Mouse (Mus musculus): ENCODE data around the gene Cyth1. TPM values are rescaled to one million over a fixed set of nuclear protein-coding genes. Genes with fewer than 3 reads are reported as not detected.

Cyth1 gene
- polyA plus RNA-seq, 1 experiment from 2014 or later: 11.5 TPM

DNA sequence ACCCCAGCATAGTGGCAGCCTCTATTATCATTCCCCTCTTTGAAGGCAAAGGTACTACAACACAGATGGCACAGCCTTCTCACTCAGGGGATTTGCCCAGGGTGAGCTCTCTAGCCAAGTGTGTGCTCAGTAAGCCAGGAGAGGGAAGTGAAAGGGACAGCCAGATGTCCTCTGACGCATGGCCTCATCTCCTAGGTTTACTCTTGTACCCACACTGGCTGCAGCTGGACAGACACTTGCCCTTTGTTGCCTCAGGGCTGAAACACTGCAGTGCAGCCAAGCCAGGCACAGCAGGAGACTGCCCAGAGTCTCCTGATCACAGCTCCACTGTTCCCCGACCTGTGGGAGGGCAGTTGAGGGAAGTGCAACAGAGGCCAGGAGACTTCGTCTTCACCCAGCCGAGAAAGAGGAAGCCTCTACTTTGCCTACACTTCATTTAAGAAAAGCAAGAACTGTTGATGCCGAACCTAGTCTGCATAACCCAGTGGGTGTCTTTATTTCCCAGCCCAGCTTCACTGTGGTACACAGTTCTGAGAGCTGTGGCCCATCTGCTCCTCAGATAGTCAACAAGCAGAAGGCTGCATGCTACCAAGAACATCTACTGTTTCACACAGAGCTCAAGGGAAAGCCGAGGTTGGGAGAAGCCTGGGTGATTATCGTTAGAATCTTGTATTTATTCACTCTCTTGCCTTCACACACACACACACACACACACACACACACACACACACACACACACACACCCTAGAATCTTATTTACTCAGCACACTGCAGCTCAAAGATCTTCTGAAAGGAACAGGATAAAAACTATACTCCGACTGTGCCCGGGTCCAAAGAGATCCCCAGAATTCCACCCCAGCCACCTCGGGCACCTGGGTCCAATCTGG, 36.4 kb downstream of the Cyth1 start:
- no peaks in the 10 kb centered on the region for H3K27me3 ChIP-seq (ENCODE audit: control insufficient read depth, insufficient read depth, low read length)
- H3K4me2 ChIP-seq (ENCODE audit: low read depth, low read length, severe bottlenecking): no peak overlapping the region
- ATAC-seq (replicated peaks; ENCODE audit: low FRiP score) (no peak), DNase-seq (ENCODE audit: low spot score) (no peak)
- H3K27ac ChIP-seq (ENCODE audit: low read depth, low read length): no peak overlapping the region
- no peak overlapping the region for H3K9ac ChIP-seq (ENCODE audit: low read length)
- H3K9me3 ChIP-seq (ENCODE audit: control insufficient read depth, low read length): no peaks in the 10 kb centered on the region
- WGBS: 58% methylated on average over 10 of the region's 10 CpGs
- H3K4me3 ChIP-seq (ENCODE audit: low read depth, low read length): no peak overlapping the region
- H3K4me1 ChIP-seq (replicated peaks; ENCODE audit: control insufficient read depth, insufficient read depth, low read length): peaks cover 18% of the 10 kb centered on the region; the same call in 1 of the 2 replicates
- H3K36me3 ChIP-seq (ENCODE audit: control insufficient read depth, insufficient read depth, low read length): no peaks in the 10 kb centered on the region

DNA sequence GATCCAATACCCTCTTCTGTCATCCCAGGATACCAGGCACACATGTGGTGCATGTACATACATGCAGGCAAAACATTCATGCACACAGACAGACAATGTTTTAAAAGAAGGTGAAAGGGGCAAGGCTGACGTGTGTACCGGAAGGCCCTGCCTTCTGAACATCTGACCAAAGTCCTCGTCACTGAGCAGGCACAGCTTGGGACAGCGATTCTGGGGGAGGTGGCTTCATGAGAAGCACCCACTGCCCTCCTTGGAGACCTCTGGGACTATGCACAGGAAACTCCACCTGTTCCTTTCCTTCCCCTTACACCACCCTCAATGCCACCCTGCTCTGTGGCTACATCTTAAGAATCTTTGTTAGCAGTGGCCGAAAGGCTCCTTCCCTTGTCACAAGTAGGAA, 37.4 kb downstream of the Cyth1 start:
- Histone ChIP-seq H3K9me3 (ENCODE audit: control insufficient read depth, low read length) (no peaks in the 10 kb centered on the region), H3K4me3 (ENCODE audit: low read depth, low read length) (no peak overlapping the region), H3K27me3 (ENCODE audit: control insufficient read depth, insufficient read depth, low read length) (no peaks in the 10 kb centered on the region), H3K36me3 (ENCODE audit: control insufficient read depth, insufficient read depth, low read length) (no peaks in the 10 kb centered on the region), H3K4me2 (ENCODE audit: low read depth, low read length, severe bottlenecking) (no peak overlapping the region), H3K27ac (ENCODE audit: low read depth, low read length) (no peak overlapping the region), H3K4me1 (replicated peaks; ENCODE audit: control insufficient read depth, insufficient read depth, low read length) (peaks cover 18% of the 10 kb centered on the region; the same call in 1 of the 2 replicates), H3K9ac (ENCODE audit: low read length) (no peak overlapping the region)
- ATAC-seq (replicated peaks; ENCODE audit: low FRiP score) (no peak), DNase-seq (ENCODE audit: low spot score) (no peak)
- WGBS: 90% methylated on average over 5 of the region's 5 CpGs

DNA sequence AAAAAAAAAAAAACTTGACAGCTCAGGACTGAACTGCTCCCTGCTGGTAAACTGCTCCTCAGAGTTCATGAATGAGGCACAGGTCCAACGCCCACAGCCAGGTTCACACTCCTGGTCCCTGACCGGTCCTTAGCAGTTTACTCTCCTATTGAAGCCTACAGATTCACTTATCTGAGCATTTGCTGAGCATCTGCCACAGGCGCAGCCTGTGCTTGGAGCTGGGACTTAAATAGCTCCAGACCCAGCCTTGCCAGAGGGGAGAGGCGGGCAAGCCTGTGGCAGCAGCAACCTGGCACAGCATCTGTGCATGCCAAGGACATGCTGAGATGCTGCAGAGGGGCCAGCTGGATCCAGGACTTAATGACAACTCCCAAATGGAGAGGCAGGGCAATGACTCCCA, 38.3 kb downstream of the Cyth1 start:
- Histone ChIP-seq H3K4me2 (ENCODE audit: low read depth, low read length, severe bottlenecking) (no peak overlapping the region), H3K27me3 (ENCODE audit: control insufficient read depth, insufficient read depth, low read length) (no peaks in the 10 kb centered on the region), H3K4me1 (replicated peaks; ENCODE audit: control insufficient read depth, insufficient read depth, low read length) (peaks cover 18% of the 10 kb centered on the region; the same call in 1 of the 2 replicates), H3K9me3 (ENCODE audit: control insufficient read depth, low read length) (no peaks in the 10 kb centered on the region), H3K27ac (ENCODE audit: low read depth, low read length) (no peak overlapping the region), H3K36me3 (ENCODE audit: control insufficient read depth, insufficient read depth, low read length) (no peaks in the 10 kb centered on the region), H3K9ac (ENCODE audit: low read length) (no peak overlapping the region), H3K4me3 (ENCODE audit: low read depth, low read length) (no peak overlapping the region)
- WGBS: 91% methylated on average over 4 of the region's 4 CpGs
- no peak for DNase-seq (ENCODE audit: low spot score)
- ATAC-seq (replicated peaks; ENCODE audit: low FRiP score): no peak

DNA sequence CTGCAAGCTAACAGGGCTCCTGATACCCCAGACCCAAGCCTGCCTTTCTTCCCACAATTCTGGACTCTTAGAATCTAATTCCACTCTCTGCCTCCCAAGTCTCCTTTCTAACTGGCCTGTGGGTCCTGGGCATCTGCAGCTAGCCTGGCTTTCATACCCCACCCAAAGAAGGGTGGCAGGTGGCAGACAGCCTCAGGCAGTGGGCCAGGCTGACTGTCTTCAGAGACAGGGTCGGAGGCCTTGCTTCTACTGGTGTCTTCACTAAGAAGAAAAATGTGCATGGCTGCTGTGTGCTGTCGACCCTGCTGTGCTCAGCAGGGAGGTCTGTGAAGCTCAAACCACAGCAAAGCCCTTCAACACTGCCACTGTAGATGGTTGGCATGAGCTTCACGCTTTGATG, 39.0 kb downstream of the Cyth1 start:
- peak overlapping the region; percentile 16; the same call in 1 of the 2 replicates for H3K9ac ChIP-seq (ENCODE audit: low read length)

DNA sequence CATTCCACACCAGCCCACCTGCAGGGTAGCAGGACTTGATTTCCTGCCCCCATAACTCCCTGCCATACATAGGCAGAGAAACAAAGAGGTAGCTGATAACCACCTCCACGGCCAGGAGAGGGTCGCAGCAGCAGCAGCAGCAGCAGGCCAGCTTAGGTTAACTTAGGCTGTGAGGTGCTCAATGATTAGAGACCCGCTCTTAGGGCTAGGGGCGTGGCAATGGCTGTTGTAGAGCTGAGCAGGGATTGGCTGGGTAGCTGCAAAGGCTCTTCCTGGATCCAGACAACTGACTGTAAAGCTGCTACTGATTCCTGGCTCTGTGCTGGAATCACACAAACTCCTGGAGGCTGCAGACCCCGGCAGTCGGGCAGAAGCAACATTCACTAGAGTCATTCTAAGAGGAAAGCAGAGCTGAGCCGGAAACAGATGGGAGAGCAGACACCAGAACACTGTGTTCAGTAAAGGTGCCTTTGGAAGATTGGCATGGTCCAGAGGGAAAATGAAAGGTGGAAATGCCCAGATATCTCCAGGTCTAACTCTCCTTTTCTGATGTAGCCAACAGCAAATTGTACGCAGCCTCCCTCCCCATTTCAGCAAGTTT, 39.6 kb downstream of the Cyth1 start:
- H3K36me3 ChIP-seq (ENCODE audit: control insufficient read depth, insufficient read depth, low read length): no peaks in the 10 kb centered on the region
- 0 out of 2 replicates have a peak overlapping the region, but pooled peaks have one; percentile 12 for H3K27ac ChIP-seq (ENCODE audit: low read depth, low read length)
- no peaks in the 10 kb centered on the region for H3K9me3 ChIP-seq (ENCODE audit: control insufficient read depth, low read length)
- no peak overlapping the region for H3K4me3 ChIP-seq (ENCODE audit: low read depth, low read length)
- no peaks in the 10 kb centered on the region for H3K27me3 ChIP-seq (ENCODE audit: control insufficient read depth, insufficient read depth, low read length)
- H3K4me2 ChIP-seq (ENCODE audit: low read depth, low read length, severe bottlenecking): no peak overlapping the region
- peaks cover 18% of the 10 kb centered on the region; the same call in 1 of the 2 replicates for H3K4me1 ChIP-seq (replicated peaks; ENCODE audit: control insufficient read depth, insufficient read depth, low read length)
- ATAC-seq (replicated peaks; ENCODE audit: low FRiP score) (no peak), DNase-seq (ENCODE audit: low spot score) (no peak)
- 23% methylated on average over 8 of the region's 8 CpGs for WGBS
- no peak overlapping the region; the same call in 1 of the 2 replicates for H3K9ac ChIP-seq (ENCODE audit: low read length)

More for the DNA sequence above, 39.0 kb downstream of the Cyth1 start:
- Histone ChIP-seq H3K4me3 (ENCODE audit: low read depth, low read length) (no peak overlapping the region), H3K27me3 (ENCODE audit: control insufficient read depth, insufficient read depth, low read length) (no peaks in the 10 kb centered on the region), H3K9me3 (ENCODE audit: control insufficient read depth, low read length) (no peaks in the 10 kb centered on the region), H3K4me1 (replicated peaks; ENCODE audit: control insufficient read depth, insufficient read depth, low read length) (peaks cover 18% of the 10 kb centered on the region; the same call in 1 of the 2 replicates), H3K4me2 (ENCODE audit: low read depth, low read length, severe bottlenecking) (no peak overlapping the region), H3K27ac (ENCODE audit: low read depth, low read length) (no peak overlapping the region), H3K36me3 (ENCODE audit: control insufficient read depth, insufficient read depth, low read length) (no peaks in the 10 kb centered on the region)
- WGBS: 68% methylated on average over 3 of the region's 3 CpGs
- no peak for DNase-seq (ENCODE audit: low spot score)
- no peak for ATAC-seq (replicated peaks; ENCODE audit: low FRiP score)

DNA sequence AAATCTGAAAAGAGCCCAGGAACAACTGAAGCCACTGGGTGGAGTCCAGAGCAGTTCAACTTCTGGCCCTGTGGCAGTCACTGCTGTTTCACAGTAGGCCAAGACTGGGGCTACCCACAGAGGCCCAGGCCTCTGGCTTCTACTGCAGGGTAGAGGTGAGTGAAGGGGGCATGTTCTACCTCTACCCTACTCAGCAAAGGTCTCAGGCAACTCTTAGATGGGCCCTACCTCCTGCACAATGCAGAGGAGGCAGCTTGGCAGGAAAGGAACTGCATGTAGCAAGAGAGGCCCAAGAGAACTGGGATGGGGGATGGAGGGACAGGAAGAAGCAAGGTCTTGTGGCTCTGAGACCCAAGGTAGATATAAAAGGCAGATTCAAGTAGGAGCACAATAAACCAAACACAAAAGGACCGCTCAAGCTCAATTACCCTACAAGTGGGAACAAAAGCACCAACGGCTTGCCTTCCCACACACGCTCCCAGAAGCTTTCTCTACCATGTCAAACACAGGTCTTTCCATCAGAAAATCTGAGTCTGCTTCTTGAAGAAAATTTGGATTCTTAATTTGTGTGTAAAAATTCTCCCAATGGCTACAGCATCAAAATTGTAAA, 40.9 kb downstream of the Cyth1 start:
- Histone ChIP-seq H3K9me3 (ENCODE audit: control insufficient read depth, low read length) (no peaks in the 10 kb centered on the region), H3K36me3 (ENCODE audit: control insufficient read depth, insufficient read depth, low read length) (no peaks in the 10 kb centered on the region), H3K27ac (ENCODE audit: low read depth, low read length) (no peak overlapping the region), H3K27me3 (ENCODE audit: control insufficient read depth, insufficient read depth, low read length) (no peaks in the 10 kb centered on the region), H3K9ac (ENCODE audit: low read length) (no peak overlapping the region), H3K4me2 (ENCODE audit: low read depth, low read length, severe bottlenecking) (0 out of 2 replicates have a peak overlapping the region, but pooled peaks have one; percentile 2), H3K4me1 (replicated peaks; ENCODE audit: control insufficient read depth, insufficient read depth, low read length) (peaks cover 23% of the 10 kb centered on the region; the same call in 1 of the 2 replicates), H3K4me3 (ENCODE audit: low read depth, low read length) (no peak overlapping the region)
- WGBS: 24% methylated on average over 3 of the region's 3 CpGs
- DNase-seq (ENCODE audit: low spot score) (no peak), ATAC-seq (replicated peaks; ENCODE audit: low FRiP score) (no peak)

DNA sequence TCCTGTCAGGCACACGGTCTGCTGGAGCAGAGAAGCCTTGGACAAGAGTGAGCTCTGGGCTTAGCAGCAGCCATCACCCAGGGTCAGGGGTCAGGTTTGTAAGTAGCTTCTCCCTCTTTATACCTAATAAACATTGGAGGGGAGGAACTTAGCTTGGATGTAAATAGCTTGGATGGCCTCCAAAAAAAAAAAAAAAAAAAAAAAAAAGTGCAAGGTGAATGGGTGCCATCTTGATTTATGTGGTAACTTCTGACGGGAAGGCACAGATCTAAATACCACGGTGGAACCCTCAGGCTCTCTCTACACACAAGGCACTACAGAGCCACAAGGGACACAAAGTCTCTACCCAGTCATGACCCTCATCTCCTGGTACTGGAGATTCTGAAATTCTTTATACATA, 42.1 kb downstream of the Cyth1 start:
- no peaks in the 10 kb centered on the region for H3K27me3 ChIP-seq (ENCODE audit: control insufficient read depth, insufficient read depth, low read length)
- 83% methylated on average over 3 of the region's 3 CpGs for WGBS

DNA sequence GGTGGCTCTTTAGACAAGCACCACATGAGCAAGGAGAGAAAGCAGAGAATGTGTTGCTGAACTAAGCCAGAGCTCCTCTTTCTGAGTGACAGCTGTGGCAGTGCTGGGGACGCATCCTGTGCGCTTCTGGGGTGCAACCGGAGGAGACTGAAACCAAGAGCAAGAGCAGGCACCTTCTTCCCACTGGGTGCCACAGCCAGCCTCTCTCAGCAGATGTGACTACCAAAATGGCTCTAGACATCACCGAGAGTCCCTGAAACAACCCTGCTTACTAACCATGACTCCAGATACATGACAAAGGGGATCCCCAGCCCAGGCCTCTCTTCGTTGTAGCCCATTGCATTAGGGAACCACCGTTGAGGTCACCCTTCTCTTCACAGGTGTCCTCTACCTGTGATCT, 44.9 kb downstream of the Cyth1 start:
- H3K4me1 ChIP-seq (replicated peaks; ENCODE audit: control insufficient read depth, insufficient read depth, low read length): peaks cover 34% of the 10 kb centered on the region

More for the DNA sequence above, 42.1 kb downstream of the Cyth1 start:
- no peak for DNase-seq (ENCODE audit: low spot score)
- Histone ChIP-seq H3K4me3 (ENCODE audit: low read depth, low read length) (no peak overlapping the region), H3K9me3 (ENCODE audit: control insufficient read depth, low read length) (no peaks in the 10 kb centered on the region), H3K4me2 (ENCODE audit: low read depth, low read length, severe bottlenecking) (no peak overlapping the region), H3K36me3 (ENCODE audit: control insufficient read depth, insufficient read depth, low read length) (no peaks in the 10 kb centered on the region), H3K4me1 (replicated peaks; ENCODE audit: control insufficient read depth, insufficient read depth, low read length) (peaks cover 35% of the 10 kb centered on the region), H3K27ac (ENCODE audit: low read depth, low read length) (no peak overlapping the region), H3K9ac (ENCODE audit: low read length) (no peak overlapping the region)
- no peak for ATAC-seq (replicated peaks; ENCODE audit: low FRiP score)

More for the DNA sequence above, 44.9 kb downstream of the Cyth1 start:
- H3K36me3 ChIP-seq (ENCODE audit: control insufficient read depth, insufficient read depth, low read length): no peaks in the 10 kb centered on the region
- no peak overlapping the region for H3K4me2 ChIP-seq (ENCODE audit: low read depth, low read length, severe bottlenecking)
- no peak overlapping the region for H3K4me3 ChIP-seq (ENCODE audit: low read depth, low read length)
- no peak overlapping the region for H3K27ac ChIP-seq (ENCODE audit: low read depth, low read length)
- 95% methylated on average over 6 of the region's 6 CpGs for WGBS
- ATAC-seq (replicated peaks; ENCODE audit: low FRiP score) (no peak), DNase-seq (ENCODE audit: low spot score) (no peak)
- H3K9ac ChIP-seq (ENCODE audit: low read length): no peak overlapping the region
- no peaks in the 10 kb centered on the region for H3K27me3 ChIP-seq (ENCODE audit: control insufficient read depth, insufficient read depth, low read length)
- no peaks in the 10 kb centered on the region for H3K9me3 ChIP-seq (ENCODE audit: control insufficient read depth, low read length)

All from forebrain, embryonic 11.5 days (tissue).